Mouse (Mus musculus) inflammation-experienced regulatory T-cells (primary cell): ENCODE data around the gene Pdx1. TPM values are rescaled to one million over a fixed set of nuclear protein-coding genes. Genes with fewer than 3 reads are reported as not detected.

ENCODE experiments used
- polyA plus RNA-seq, 2 experiments: library from polyadenylated mRNA; unstranded; fragments of 100-300 nt; shearing (Covaris generic); gene quantifications; one replicate each; pipeline ENCODE4 v1.2.1; 2017

Gene Pdx1
- polyA plus RNA-seq: under 1 TPM in 1 of 2 experiments, not detected in 1; 0.72 TPM

GRCm38 (mm10) chr5:147269926-147270672 lies at the start of gene Pdx1:
Gene Pdx1 (plus strand): TSS chr5:147269959.

GRCm38 (mm10) chr5:147306638-147307397 lies 37.1 kb downstream of the Pdx1 start, which contains the start of gene Cdx2:
Gene Cdx2 (minus strand): TSS chr5:147307270.

GRCm38 (mm10) chr5:147322183-147322582 lies 52.4 kb downstream of the Pdx1 start, which contains the start of gene Urad:
Gene Urad (minus strand): TSS chr5:147322440.

Other genes starting within 250 kb of the Pdx1 start
- 10 to 100 TPM; 45.4 to 47.3 TPM for gene Lnx2, start 193.4 kb upstream of the Pdx1 start, polyA plus RNA-seq
- gene Polr1d, start 192.9 kb upstream of the Pdx1 start, polyA plus RNA-seq: 100 to 1,000 TPM; 136 to 138 TPM
- gene Gsx1, start 81.3 kb upstream of the Pdx1 start, polyA plus RNA-seq: not detected
- gene Cdx2, start 37.3 kb downstream of the Pdx1 start, polyA plus RNA-seq: under 1 TPM in 1 of 2 experiments, not detected in 1; 0.89 TPM
- gene Urad, start 52.5 kb downstream of the Pdx1 start, polyA plus RNA-seq: not detected
- 1 to 10 TPM in 1 of 2 experiments, under 1 TPM in 1; 0.22 to 1.8 TPM for gene Flt3, start 130.5 kb downstream of the Pdx1 start, polyA plus RNA-seq
- gene Pan3, start 160.2 kb downstream of the Pdx1 start, polyA plus RNA-seq: 10 to 100 TPM; 32.3 to 40.5 TPM